Mouse (Mus musculus) stomach, embryonic 15.5 days (tissue): Measurements from ENCODE around the gene Pcx. TPM values are rescaled to one million over a fixed set of nuclear protein-coding genes. Genes with fewer than 3 reads are reported as not detected.

ENCODE experiments used
- ATAC-seq: fragments of 200-750 bp; cut with Nextera tagmentation; 2 replicates; pipeline ENCODE4 v1.8.0; 2017; ENCODE audit warnings: low read depth, moderate number of reproducible peaks, moderate TSS enrichment; ENCODE audit not compliant: insufficient read depth, low FRiP score
- H3K27ac ChIP-seq: fragments of 300-500 bp; sonication (generic); 2 replicates; pipeline ENCODE4 v1.5.1; 2015; ENCODE audit warnings: mild to moderate bottlenecking, inconsistent platforms
- H3K27me3 ChIP-seq: fragments of 300-500 bp; sonication (generic); replicated peaks from 2 replicates; pipeline ENCODE4 v1.6.1; 2015; ENCODE audit warnings: inconsistent platforms
- H3K36me3 ChIP-seq: fragments of 300-500 bp; sonication (generic); 2 replicates; pipeline ENCODE4 v1.6.1; 2015; ENCODE audit warnings: inconsistent platforms
- H3K4me1 ChIP-seq: fragments of 300-500 bp; sonication (generic); 2 replicates; pipeline ENCODE4 v1.6.1; 2015; ENCODE audit warnings: inconsistent platforms
- H3K4me2 ChIP-seq: fragments of 300-500 bp; sonication (generic); 2 replicates; pipeline ENCODE4 v1.6.1; 2015; ENCODE audit warnings: mild to moderate bottlenecking, inconsistent platforms
- H3K4me3 ChIP-seq: fragments of 300-500 bp; sonication (generic); replicated peaks from 2 replicates; pipeline ENCODE4 v1.5.1; 2015; ENCODE audit warnings: inconsistent platforms
- H3K9ac ChIP-seq: fragments of 300-500 bp; sonication (generic); 2 replicates; pipeline ENCODE4 v1.6.1; 2015; ENCODE audit warnings: inconsistent platforms
- H3K9me3 ChIP-seq: fragments of 300-500 bp; sonication (generic); 2 replicates; pipeline ENCODE4 v1.6.1; 2016; ENCODE audit warnings: inconsistent platforms
- WGBS: fragments of 180-500 bp; shearing (Covaris S2); methylation state at CpG from one replicate; pipeline ENCODE4 v1.1.7; 2015; 5-methylcytosine and 5-hydroxymethylcytosine counted together
- microRNA-seq: library from miRNA; unstranded; fragments of <30 nt; microRNA quantifications from one replicate; pipeline ENCODE4, GENCODE M21; 2016
- polyA plus RNA-seq: library from polyadenylated mRNA; unstranded; fragments of >200 nt; fragmentation: Nextera tagmentation; extraction: Ambion mirVana; gene quantifications from 2 replicates; pipeline ENCODE4 v1.2.1, GENCODE M21; 2015

The Pcx gene
- polyA plus RNA-seq, 1 experiment from 2014 or later = 19.1 TPM

- Histone ChIP-seq H3K27me3 (no peaks in the 10 kb centered on the region), H3K4me1 (peaks cover 19% of the 10 kb centered on the region), H3K4me2 (no peak overlapping the region), H3K9ac (no peak overlapping the region), H3K27ac (no peak overlapping the region), H3K9me3 (no peaks in the 10 kb centered on the region), H3K4me3 (no peak overlapping the region), H3K36me3 (0 out of 2 replicates have a peak, but pooled peaks cover 1% of the 10 kb centered on the region)
- no peak for ATAC-seq
- WGBS = 0% methylated on average over 1 of the region's 1 CpGs
Observed at GRCm38 (mm10) chr19:4628819-4629218, 118.5 kb downstream of the Pcx start.

DNA sequence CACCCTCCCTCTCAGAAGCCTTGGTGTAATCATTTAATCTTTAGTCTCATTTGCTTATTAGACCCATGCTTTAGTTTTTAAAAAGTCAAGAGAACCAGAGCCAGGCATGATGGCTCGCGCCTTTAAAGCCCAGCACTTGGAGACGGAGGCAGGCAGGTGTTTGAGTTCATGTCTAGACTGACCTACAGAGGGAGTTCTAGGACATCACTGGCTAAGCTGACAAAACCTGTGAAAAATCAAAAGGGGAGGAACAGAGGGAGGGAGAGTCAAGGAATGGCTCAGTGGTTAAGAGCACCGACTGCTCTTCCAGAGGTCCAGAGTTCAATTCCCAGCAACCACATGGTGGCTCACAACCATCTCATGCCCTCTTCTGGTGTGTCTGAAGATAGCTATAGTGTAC lies 125.7 kb downstream of the Pcx start:
- H3K9ac ChIP-seq = no peak overlapping the region
- no peak overlapping the region for H3K4me2 ChIP-seq
- no peak for ATAC-seq
- H3K4me3 ChIP-seq = no peak overlapping the region
- no peaks in the 10 kb centered on the region for H3K4me1 ChIP-seq
- no peak overlapping the region for H3K27ac ChIP-seq
- no peaks in the 10 kb centered on the region for H3K36me3 ChIP-seq
- no peaks in the 10 kb centered on the region for H3K9me3 ChIP-seq
- H3K27me3 ChIP-seq = no peaks in the 10 kb centered on the region
- 57% methylated on average over 4 of the region's 4 CpGs for WGBS

DNA sequence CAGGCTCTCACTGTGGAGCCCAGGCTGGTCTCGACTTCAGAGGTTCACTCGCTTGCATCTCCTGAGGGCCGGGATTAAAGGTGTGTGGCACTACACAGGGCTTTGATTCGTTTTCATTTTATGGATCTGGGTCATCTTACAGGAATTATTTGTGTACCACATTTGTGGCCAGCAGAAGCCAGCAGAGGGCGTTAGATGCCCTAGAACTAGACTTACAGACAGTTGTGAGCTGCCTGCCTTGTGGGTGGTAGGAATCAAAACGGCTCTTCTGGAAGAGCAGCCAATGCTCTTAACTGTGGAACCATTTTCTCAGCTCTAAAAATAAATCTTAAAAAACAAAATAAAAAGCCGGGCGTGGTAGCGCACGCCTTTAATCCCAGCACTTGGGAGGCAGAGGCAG lies 134.0 kb downstream of the Pcx start:
- no peak for ATAC-seq
- no peaks in the 10 kb centered on the region for H3K27me3 ChIP-seq
- H3K27ac ChIP-seq = no peak overlapping the region
- no peaks in the 10 kb centered on the region for H3K9me3 ChIP-seq
- H3K4me1 ChIP-seq = no peaks in the 10 kb centered on the region
- 38% methylated on average over 10 of the region's 10 CpGs for WGBS
- no peaks in the 10 kb centered on the region for H3K36me3 ChIP-seq
- H3K4me2 ChIP-seq = no peak overlapping the region
- H3K4me3 ChIP-seq = no peak overlapping the region
- H3K9ac ChIP-seq = no peak overlapping the region

GRCm38 (mm10) chr19:4646917-4647492 lies 136.7 kb downstream of the Pcx start:
- Histone ChIP-seq H3K27me3 (no peaks in the 10 kb centered on the region), H3K36me3 (no peaks in the 10 kb centered on the region), H3K9ac (no peak overlapping the region), H3K4me3 (no peak overlapping the region), H3K27ac (no peak overlapping the region), H3K4me1 (no peaks in the 10 kb centered on the region), H3K9me3 (no peaks in the 10 kb centered on the region), H3K4me2 (no peak overlapping the region)
- 70% methylated on average over 11 of the region's 11 CpGs for WGBS
- ATAC-seq = no peak

GRCm38 (mm10) chr19:4658156-4658555 lies 147.9 kb downstream of the Pcx start:
- no peak overlapping the region for H3K9ac ChIP-seq
- H3K4me1 ChIP-seq = no peaks in the 10 kb centered on the region
- ATAC-seq = no peak
- H3K27me3 ChIP-seq = no peaks in the 10 kb centered on the region
- H3K27ac ChIP-seq = no peak overlapping the region
- no peak overlapping the region for H3K4me2 ChIP-seq
- H3K9me3 ChIP-seq = no peaks in the 10 kb centered on the region
- H3K4me3 ChIP-seq = no peak overlapping the region
- 86% methylated on average over 5 of the region's 5 CpGs for WGBS
- no peaks in the 10 kb centered on the region for H3K36me3 ChIP-seq

DNA sequence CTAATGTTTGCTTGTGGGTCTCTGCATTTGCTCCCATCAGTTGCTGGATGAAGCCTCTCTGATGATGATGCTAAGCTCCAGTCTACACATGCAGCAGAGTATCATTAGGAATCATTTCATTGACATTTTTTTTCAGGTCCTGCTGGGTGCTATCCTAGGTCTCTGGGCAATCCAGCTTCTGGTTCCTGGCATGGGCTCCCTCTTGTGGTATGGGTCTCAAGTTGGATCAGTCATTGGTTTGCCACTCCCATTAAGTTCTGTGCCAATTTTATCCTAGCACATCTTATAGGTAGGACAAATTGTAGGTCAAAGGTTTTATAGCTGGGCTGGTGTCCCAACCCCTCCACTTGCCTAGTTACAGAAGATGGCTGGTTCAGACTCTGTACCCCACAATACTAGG lies 156.5 kb downstream of the Pcx start:
- Histone ChIP-seq H3K27me3 (no peaks in the 10 kb centered on the region), H3K4me1 (no peaks in the 10 kb centered on the region), H3K36me3 (no peaks in the 10 kb centered on the region), H3K4me3 (no peak overlapping the region), H3K4me2 (no peak overlapping the region), H3K27ac (no peak overlapping the region), H3K9me3 (no peaks in the 10 kb centered on the region), H3K9ac (no peak overlapping the region)
- ATAC-seq = no peak

- H3K9me3 ChIP-seq = no peaks in the 10 kb centered on the region
- no peak for ATAC-seq
- WGBS = 34% methylated on average over 4 of the region's 4 CpGs
Observed at GRCm38 (mm10) chr19:4670776-4671175, 160.5 kb downstream of the Pcx start.

More at GRCm38 (mm10) chr19:4670776-4671175, 160.5 kb downstream of the Pcx start:
- Histone ChIP-seq H3K27me3 (no peaks in the 10 kb centered on the region), H3K4me2 (no peak overlapping the region), H3K36me3 (no peaks in the 10 kb centered on the region), H3K4me3 (no peak overlapping the region), H3K27ac (no peak overlapping the region), H3K4me1 (no peaks in the 10 kb centered on the region), H3K9ac (no peak overlapping the region)

Small RNA genes lying within 50 kb of the gene (microRNA-seq; reads per million reads assigned to microRNA genes)
- gene Mir6986 = 0.97 reads per million

Other genes with a start within 250 kb of the Pcx start
- 27.6 and 32.6 TPM in 2 replicates for gene Ssh3, start 241.3 kb upstream of the Pcx start, polyA plus RNA-seq
- 9.5 TPM in 2 replicates for gene Ankrd13d, start 227.3 kb upstream of the Pcx start, polyA plus RNA-seq
- gene Grk2, start 204.2 kb upstream of the Pcx start, polyA plus RNA-seq = 18.5 and 18.7 TPM in 2 replicates
- 37.2 and 44.7 TPM in 2 replicates for gene Kdm2a, start 112.2 kb upstream of the Pcx start, polyA plus RNA-seq
- 24.1 and 32.0 TPM in 2 replicates for gene Rhod, start 71.0 kb upstream of the Pcx start, polyA plus RNA-seq
- 0.81 and 0.99 TPM in 2 replicates for gene Syt12, start 33.0 kb upstream of the Pcx start, polyA plus RNA-seq
- gene 2010003K11Rik, start 11.9 kb upstream of the Pcx start, polyA plus RNA-seq = 1.2 and 1.3 TPM in 2 replicates
- 5.7 and 6.1 TPM in 2 replicates for gene Lrfn4, start 105.2 kb downstream of the Pcx start, polyA plus RNA-seq
- 66.1 and 66.8 TPM in 2 replicates for gene Rce1, start 115.2 kb downstream of the Pcx start, polyA plus RNA-seq
- gene Gm960, start 188.2 kb downstream of the Pcx start, polyA plus RNA-seq = 2.3 and 3.6 TPM in 2 replicates
- gene Sptbn2, start 200.7 kb downstream of the Pcx start, polyA plus RNA-seq = 2.8 and 2.9 TPM in 2 replicates
- gene Rbm4b, start 246.0 kb downstream of the Pcx start, polyA plus RNA-seq = 57.7 and 59.7 TPM in 2 replicates